Mouse (Mus musculus): ENCODE data around the gene Ankrd50. TPM values are rescaled to one million over a fixed set of nuclear protein-coding genes. Genes with fewer than 3 reads are reported as not detected.

Gene Ankrd50
- total RNA-seq, 2 experiments from 2014 or later: 18.6 to 22.7 TPM

- DNase-seq: no peak
Observed at GRCm38 (mm10) chr3:38471516-38471915, 13.1 kb downstream of the Ankrd50 start.

DNA sequence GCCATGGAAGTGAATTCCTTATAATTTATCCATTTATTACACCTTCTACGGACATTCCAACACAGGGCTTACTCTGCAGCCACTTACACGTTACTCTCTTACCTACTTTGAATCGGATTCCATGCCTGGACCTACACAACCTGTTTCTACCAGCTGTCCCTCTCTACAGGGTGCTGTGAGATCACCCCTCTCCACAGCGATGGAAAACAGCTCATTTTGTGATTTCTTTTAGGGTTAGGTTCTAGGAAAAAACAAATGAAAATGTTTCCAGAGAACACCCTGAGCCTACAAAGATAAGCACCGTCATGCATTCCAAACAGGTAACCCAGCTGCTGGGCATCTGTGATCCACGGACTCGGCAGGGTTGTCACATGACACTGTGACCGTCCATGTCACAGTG, 16.5 kb downstream of the Ankrd50 start:
- intact Hi-C loops (cut with DNase I; ENCODE audit: low total_unique reads): no loop called here
- no peak for DNase-seq

More at GRCm38 (mm10) chr3:38471516-38471915, 13.1 kb downstream of the Ankrd50 start:
- intact Hi-C loops (cut with DNase I; ENCODE audit: low total_unique reads): no loop called here

DNA sequence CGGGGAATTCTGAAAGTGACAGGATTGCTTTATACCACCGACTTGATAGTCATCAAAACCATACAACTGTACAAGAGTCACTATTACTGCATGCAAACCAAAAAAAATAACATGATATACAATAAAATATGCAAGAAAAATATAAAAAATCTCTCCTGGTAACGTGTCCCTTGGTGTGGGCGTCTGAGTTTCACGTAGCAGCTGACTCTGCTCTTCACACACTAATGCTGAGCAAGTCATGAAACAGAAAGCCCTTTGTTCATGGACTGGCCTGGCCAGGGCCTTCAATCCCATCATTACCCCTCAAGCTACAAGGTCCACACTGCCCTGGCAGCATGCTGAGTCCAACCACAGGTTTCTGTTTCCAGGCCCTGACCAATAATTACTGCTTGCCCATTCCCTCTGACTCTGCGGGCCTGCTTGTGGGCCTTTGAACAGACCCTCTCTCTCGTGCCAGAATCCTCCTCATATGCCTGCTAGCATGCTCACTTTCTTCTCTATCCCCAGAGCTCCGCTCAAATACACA, 17.7 kb downstream of the Ankrd50 start:
- intact Hi-C loops (cut with DNase I; ENCODE audit: low total_unique reads): no loop called here
- DNase-seq: no peak

GRCm38 (mm10) chr3:38466139-38466538, 18.5 kb downstream of the Ankrd50 start:
- no peak for DNase-seq

GRCm38 (mm10) chr3:38463149-38463548, 21.5 kb downstream of the Ankrd50 start:
- no peak for DNase-seq
- intact Hi-C loops (cut with DNase I; ENCODE audit: low total_unique reads): no loop called here

More at GRCm38 (mm10) chr3:38466139-38466538, 18.5 kb downstream of the Ankrd50 start:
- intact Hi-C loops (cut with DNase I; ENCODE audit: low total_unique reads): no loop called here

GRCm38 (mm10) chr3:38461742-38462141, 22.9 kb downstream of the Ankrd50 start:
- no peak for DNase-seq
- intact Hi-C loops (cut with DNase I; ENCODE audit: low total_unique reads): no loop called here

GRCm38 (mm10) chr3:38460250-38460624, 24.4 kb downstream of the Ankrd50 start:
- no peak for DNase-seq
- intact Hi-C loops (cut with DNase I; ENCODE audit: low total_unique reads): no loop called here

DNA sequence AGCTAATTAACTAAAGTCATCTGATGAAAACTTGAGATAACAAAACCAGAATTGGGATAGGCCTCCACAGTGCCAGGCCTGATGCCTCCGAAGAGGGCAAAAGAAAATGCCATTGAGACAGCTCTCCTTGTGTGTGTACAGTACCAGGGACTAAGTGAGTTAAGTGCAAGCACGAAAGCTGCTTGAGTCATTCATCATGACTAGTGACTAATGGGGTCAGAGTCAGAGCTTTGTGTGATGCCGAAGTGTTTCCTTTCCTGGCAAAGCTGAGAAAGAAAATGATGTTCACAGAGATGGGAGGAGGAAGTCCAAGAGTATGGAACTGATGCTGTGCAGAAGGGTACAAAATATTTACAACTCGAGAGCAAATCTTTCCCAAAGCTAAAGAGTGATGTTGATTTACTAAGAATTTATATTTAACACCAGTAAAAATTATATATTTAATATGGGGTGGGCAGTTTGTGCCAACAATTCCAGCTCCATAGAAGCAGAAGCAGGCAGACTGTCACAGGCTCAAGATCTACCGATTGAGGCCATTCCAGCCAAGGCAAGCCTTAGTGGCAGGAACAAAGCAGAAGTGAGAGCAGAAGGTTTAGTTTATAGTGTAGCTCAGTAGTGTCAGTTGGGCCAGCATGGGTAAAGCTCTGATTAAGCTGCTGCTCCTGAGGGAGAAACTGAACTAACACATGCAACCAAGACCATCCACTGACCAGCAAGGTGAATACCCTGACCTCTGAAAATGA, 25.0 kb downstream of the Ankrd50 start:
- no peak for DNase-seq
- intact Hi-C loops (cut with DNase I; ENCODE audit: low total_unique reads): no loop called here

DNA sequence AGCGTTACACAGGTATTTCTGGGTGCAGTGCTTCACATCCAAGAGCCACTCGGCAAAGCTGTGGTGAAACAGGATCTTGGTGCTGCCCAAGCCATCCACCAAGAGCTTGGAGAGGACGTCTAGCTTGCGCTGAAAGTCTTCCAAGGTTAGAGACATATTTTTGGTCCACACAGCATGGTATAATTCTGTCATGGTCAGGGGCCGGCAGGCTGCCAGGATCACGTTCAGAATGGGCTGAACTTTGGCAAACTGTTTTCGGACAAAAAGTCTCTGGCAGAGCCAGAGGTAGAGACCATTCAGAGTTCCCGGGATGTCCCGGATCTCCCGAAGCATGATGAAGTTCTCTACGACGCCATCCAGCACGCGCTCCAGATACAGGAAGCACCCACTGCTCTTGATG, 27.6 kb downstream of the Ankrd50 start:
- intact Hi-C loops (cut with DNase I; ENCODE audit: low total_unique reads): no loop called here
- DNase-seq: no peak

- intact Hi-C loops (cut with DNase I; ENCODE audit: low total_unique reads): no loop called here
- DNase-seq: no peak
Observed at GRCm38 (mm10) chr3:38452199-38452598, 32.4 kb downstream of the Ankrd50 start.

DNA sequence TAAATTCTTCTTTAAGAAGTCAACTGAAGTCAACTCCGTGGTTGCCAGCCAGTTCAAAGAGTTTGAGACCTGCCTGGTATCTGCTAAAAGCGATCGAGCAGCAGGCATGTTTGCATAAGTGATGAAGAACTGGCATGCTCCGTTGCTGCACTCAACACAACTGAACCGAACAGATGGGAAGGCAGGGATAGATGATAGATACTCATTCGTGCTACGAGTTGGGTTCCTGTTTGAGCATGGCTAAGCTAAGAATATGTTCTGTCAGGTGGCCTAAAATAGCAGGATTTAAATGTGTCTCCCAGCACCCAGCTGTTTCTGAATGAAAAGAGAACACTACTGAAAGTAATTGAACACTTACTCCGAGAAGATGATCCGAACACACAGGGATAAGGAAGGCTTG, 38.1 kb downstream of the Ankrd50 start:
- DNase-seq: no peak
- intact Hi-C loops (cut with DNase I; ENCODE audit: low total_unique reads): no loop called here

- no peak for DNase-seq
- intact Hi-C loops (cut with DNase I; ENCODE audit: low total_unique reads): no loop called here
Observed at GRCm38 (mm10) chr3:38443875-38444274, 40.8 kb downstream of the Ankrd50 start.

- DNase-seq: no peak
- intact Hi-C loops (cut with DNase I; ENCODE audit: low total_unique reads): no loop called here
Observed at GRCm38 (mm10) chr3:38440564-38440991, 44.1 kb downstream of the Ankrd50 start.

DNA sequence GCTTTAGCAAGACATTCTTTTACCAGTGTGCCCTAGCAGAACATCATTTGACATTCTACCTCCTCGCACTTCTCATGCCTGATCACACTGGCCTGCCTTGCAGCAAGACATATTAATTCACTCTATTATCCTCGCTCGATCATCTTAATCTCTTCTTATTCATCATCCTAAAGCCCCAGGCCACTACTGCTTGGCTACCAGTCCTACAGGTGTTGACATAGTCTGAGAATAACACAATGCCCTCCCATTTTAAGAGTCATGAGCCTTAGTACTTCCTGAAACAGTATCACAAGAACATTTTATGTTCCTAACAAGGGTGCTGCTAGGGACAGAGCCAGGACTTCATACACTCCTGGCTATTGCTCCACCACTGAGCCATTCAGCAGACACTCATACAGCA, 48.0 kb downstream of the Ankrd50 start:
- DNase-seq: no peak
- intact Hi-C loops (cut with DNase I; ENCODE audit: low total_unique reads): no loop called here

GRCm38 (mm10) chr3:38435828-38436227, 48.8 kb downstream of the Ankrd50 start:
- no peak for DNase-seq
- intact Hi-C loops (cut with DNase I; ENCODE audit: low total_unique reads): no loop called here

DNA sequence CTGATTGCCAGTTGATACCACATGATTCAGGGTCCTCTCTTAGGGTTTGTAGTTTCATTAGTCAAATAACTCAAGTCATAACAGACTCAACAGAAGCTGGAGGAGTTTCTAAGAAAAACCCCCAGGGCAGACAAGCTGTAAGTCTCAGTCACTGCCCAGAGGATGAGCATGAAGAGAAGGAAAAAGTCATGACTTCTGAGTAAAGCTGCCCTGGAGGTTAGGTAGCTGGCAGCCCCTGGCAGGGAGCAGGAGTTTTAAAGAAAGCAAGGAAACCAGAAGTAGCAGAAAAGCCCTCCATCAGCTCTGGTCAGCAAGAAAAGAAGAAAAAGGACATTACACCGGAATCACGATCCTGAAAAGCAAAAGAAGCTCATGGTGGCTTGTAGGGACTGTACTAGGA, 50.2 kb downstream of the Ankrd50 start:
- no peak for DNase-seq
- intact Hi-C loops (cut with DNase I; ENCODE audit: low total_unique reads): no loop called here

DNA sequence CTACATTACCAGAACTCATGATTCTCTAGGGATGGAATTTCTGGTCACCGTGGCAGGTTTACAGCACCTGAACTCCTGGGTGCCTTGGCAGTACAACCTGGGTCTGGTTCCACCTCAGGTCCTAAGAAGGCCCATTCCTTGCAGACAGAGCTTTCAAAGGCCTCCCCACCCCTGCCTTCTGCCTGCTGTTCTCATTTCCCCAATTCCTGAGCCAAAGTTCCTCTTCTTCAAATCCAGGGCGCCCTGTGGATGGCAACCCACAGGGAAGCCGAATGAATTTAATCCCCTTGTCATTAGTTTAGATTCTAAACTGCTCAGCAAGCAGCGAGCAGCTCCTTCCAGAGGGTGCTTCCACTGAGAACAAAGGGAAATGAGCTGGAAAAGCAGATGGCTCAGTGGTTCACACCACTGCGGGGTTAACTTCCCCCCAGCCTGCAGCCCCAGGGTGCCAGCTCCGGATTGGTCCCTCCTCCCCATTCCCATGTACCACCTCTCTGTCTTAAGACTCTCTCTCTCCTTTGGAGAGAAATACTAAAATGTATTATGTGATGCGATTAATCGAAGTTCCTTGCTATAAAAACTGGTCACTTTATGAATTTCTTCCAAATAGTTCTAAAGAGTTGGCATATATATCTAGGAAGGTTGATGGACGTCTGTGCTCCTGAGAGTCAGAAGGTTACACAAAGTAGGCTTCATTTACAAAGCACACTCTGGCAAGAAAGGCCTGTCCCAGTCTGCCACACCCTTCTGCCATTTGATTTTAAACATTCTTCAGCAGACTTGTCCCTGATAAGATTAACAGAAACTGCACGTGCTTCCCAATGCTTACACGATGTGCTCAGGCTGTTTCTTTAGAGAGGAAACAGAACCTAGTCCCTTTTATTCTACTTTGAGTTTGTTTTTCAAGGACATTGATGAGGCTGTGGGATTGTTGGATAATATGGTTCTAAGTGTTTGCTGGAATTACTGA, 50.9 kb downstream of the Ankrd50 start:
- intact Hi-C loops (cut with DNase I; ENCODE audit: low total_unique reads): no loop called here
- DNase-seq: no peak

- DNase-seq: no peak
- intact Hi-C loops (cut with DNase I; ENCODE audit: low total_unique reads): no loop called here
Observed at GRCm38 (mm10) chr3:38431461-38431860, 53.2 kb downstream of the Ankrd50 start.

DNA sequence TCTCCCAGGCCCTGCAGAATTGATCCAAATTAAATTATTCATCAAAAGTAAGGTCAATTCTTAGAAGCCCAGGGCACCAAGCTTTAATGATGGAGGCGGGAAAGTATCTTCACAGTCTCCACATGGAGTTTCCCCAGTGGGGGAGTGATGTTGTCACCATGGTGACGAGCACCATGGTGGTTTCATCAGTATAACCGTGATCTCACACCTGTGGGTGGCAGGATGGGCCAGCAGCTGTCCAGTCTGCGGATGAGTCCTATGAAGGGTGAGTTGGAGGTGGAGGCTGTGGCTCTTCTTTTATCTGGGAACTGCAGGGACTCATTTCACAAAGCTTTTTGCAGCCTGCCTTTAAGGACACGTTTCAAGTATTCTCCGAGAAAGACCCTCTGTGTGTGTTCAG, 53.6 kb downstream of the Ankrd50 start:
- no peak for DNase-seq
- intact Hi-C loops (cut with DNase I; ENCODE audit: low total_unique reads): no loop called here

DNA sequence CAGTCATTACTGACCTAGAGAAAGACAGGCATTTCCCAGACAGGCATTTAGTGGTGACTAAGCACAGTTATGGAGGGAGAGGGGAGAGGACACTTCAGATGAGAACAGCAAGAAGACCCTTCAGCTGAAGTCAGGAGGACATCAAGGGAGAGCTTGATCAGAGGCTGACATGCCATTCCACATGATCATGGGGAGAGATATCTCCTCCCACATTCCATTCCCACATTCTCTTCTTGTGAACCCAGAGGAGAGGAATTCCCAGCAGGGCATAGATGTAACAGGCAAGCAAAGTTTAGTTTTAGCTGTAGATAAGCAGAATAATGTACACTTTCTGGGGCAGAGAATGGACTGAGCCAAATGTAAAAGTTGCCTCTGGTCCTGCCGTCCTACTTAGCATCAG, 57.4 kb downstream of the Ankrd50 start:
- no peak for DNase-seq
- intact Hi-C loops (cut with DNase I; ENCODE audit: low total_unique reads): no loop called here
